Mouse (Mus musculus): ENCODE data around the gene Gm28053. TPM values are rescaled to one million over a fixed set of nuclear protein-coding genes. Genes with fewer than 3 reads are reported as not detected.

The Gm28053 gene
- total and polyA plus RNA-seq, 3 experiments: not detected

GRCm38 (mm10) chr6:48676860-48677415 lies 41.5 kb upstream of the Gm28053 start:
- TF ChIP-seq POLR2AphosphoS5 (IDR thresholded peaks at IDR 0.05; ENCODE audit: insufficient replicate concordance, low read depth, low read length) (no peak), GATA2 (IDR thresholded peaks at IDR 0.05; ENCODE audit: borderline replicate concordance, low read depth, low read length) (no peak), TAL1 (conservative IDR thresholded peaks at IDR 0.05; ENCODE audit: low read depth, low read length) (no peak), GATA1 (IDR thresholded peaks at IDR 0.05; ENCODE audit: borderline replicate concordance, low read length) (no peak), CTCF (IDR thresholded peaks at IDR 0.05; ENCODE audit: low read depth, low read length) (no peak)
- Histone ChIP-seq H3K4me1 (ENCODE audit: insufficient read depth, low read depth, low read length) (peaks cover 11% of the 10 kb centered on the region), H3K9me3 (replicated peaks) (no peaks in the 10 kb centered on the region), H3K4me3 (ENCODE audit: low read depth, low read length) (no peak overlapping the region; the same call in 1 of the 2 replicates), H3K36me3 (replicated peaks) (peaks cover 20% of the 10 kb centered on the region), H3K27me3 (ENCODE audit: insufficient read depth, low read length) (peaks cover 4% of the 10 kb centered on the region; the same call in 1 of the 2 replicates)
- ATAC-seq (ENCODE audit: extremely low read depth, insufficient number of reproducible peaks, low FRiP score, poor library complexity, severe bottlenecking) (no peak), DNase-seq (ENCODE audit: low spot score) (no peak)

GRCm38 (mm10) chr6:48677492-48678345 lies 40.7 kb upstream of the Gm28053 start:
- H3K4me1 ChIP-seq (ENCODE audit: insufficient read depth, low read depth, low read length): peaks cover 11% of the 10 kb centered on the region
- DNase-seq (ENCODE audit: low spot score) (no peak), ATAC-seq (ENCODE audit: extremely low read depth, insufficient number of reproducible peaks, low FRiP score, poor library complexity, severe bottlenecking) (no peak)
- H3K27me3 ChIP-seq (ENCODE audit: insufficient read depth, low read length): no peaks in the 10 kb centered on the region
- no peak overlapping the region for H3K4me3 ChIP-seq (ENCODE audit: low read depth, low read length)
- no peaks in the 10 kb centered on the region for H3K9me3 ChIP-seq (replicated peaks)
- no peak for TF ChIP-seq CTCF (IDR thresholded peaks at IDR 0.05; ENCODE audit: low read depth, low read length)
- no peak for TF ChIP-seq POLR2AphosphoS5 (IDR thresholded peaks at IDR 0.05; ENCODE audit: insufficient replicate concordance, low read depth, low read length)
- TF ChIP-seq TAL1 (conservative IDR thresholded peaks at IDR 0.05; ENCODE audit: low read depth, low read length): no peak
- no peak for TF ChIP-seq GATA1 (IDR thresholded peaks at IDR 0.05; ENCODE audit: borderline replicate concordance, low read length)
- TF ChIP-seq GATA2 (IDR thresholded peaks at IDR 0.05; ENCODE audit: borderline replicate concordance, low read depth, low read length): no peak
- H3K36me3 ChIP-seq (replicated peaks): peaks cover 20% of the 10 kb centered on the region

- H3K27me3 ChIP-seq (ENCODE audit: insufficient read depth, low read length): no peaks in the 10 kb centered on the region
- ATAC-seq (ENCODE audit: extremely low read depth, insufficient number of reproducible peaks, low FRiP score, poor library complexity, severe bottlenecking) (no peak), DNase-seq (ENCODE audit: low spot score) (no peak)
- H3K36me3 ChIP-seq (replicated peaks): peaks cover 20% of the 10 kb centered on the region
- H3K4me3 ChIP-seq (ENCODE audit: low read depth, low read length): no peak overlapping the region
- H3K4me1 ChIP-seq (ENCODE audit: insufficient read depth, low read depth, low read length): peaks cover 11% of the 10 kb centered on the region
- no peaks in the 10 kb centered on the region for H3K9me3 ChIP-seq (replicated peaks)
- TF ChIP-seq TAL1 (conservative IDR thresholded peaks at IDR 0.05; ENCODE audit: low read depth, low read length) (no peak), POLR2AphosphoS5 (IDR thresholded peaks at IDR 0.05; ENCODE audit: insufficient replicate concordance, low read depth, low read length) (no peak)
Observed at GRCm38 (mm10) chr6:48678391-48678790, 40.0 kb upstream of the Gm28053 start.

GRCm38 (mm10) chr6:48679701-48680100 lies 38.7 kb upstream of the Gm28053 start:
- TF ChIP-seq GATA1 (IDR thresholded peaks at IDR 0.05; ENCODE audit: borderline replicate concordance, low read length) (no peak), CTCF (IDR thresholded peaks at IDR 0.05; ENCODE audit: low read depth, low read length) (no peak), GATA2 (IDR thresholded peaks at IDR 0.05; ENCODE audit: borderline replicate concordance, low read depth, low read length) (no peak), POLR2AphosphoS5 (IDR thresholded peaks at IDR 0.05; ENCODE audit: insufficient replicate concordance, low read depth, low read length) (no peak), TAL1 (conservative IDR thresholded peaks at IDR 0.05; ENCODE audit: low read depth, low read length) (no peak)
- Histone ChIP-seq H3K4me1 (ENCODE audit: insufficient read depth, low read depth, low read length) (peaks cover 11% of the 10 kb centered on the region), H3K4me3 (ENCODE audit: low read depth, low read length) (no peak overlapping the region), H3K36me3 (replicated peaks) (peaks cover 20% of the 10 kb centered on the region), H3K9me3 (replicated peaks) (no peaks in the 10 kb centered on the region), H3K27me3 (ENCODE audit: insufficient read depth, low read length) (no peaks in the 10 kb centered on the region)
- ATAC-seq (ENCODE audit: extremely low read depth, insufficient number of reproducible peaks, low FRiP score, poor library complexity, severe bottlenecking) (no peak), DNase-seq (ENCODE audit: low spot score) (no peak)

GRCm38 (mm10) chr6:48680421-48680820 lies 38.0 kb upstream of the Gm28053 start:
- no peaks in the 10 kb centered on the region; the same call in 1 of the 2 replicates for H3K27me3 ChIP-seq (ENCODE audit: insufficient read depth, low read length)
- no peak overlapping the region for H3K4me3 ChIP-seq (ENCODE audit: low read depth, low read length)
- H3K9me3 ChIP-seq (replicated peaks): no peaks in the 10 kb centered on the region
- H3K4me1 ChIP-seq (ENCODE audit: insufficient read depth, low read depth, low read length): peaks cover 11% of the 10 kb centered on the region
- TF ChIP-seq POLR2AphosphoS5 (IDR thresholded peaks at IDR 0.05; ENCODE audit: insufficient replicate concordance, low read depth, low read length): no peak
- no peak for TF ChIP-seq TAL1 (conservative IDR thresholded peaks at IDR 0.05; ENCODE audit: low read depth, low read length)
- TF ChIP-seq CTCF (IDR thresholded peaks at IDR 0.05; ENCODE audit: low read depth, low read length): no peak
- no peak for TF ChIP-seq GATA2 (IDR thresholded peaks at IDR 0.05; ENCODE audit: borderline replicate concordance, low read depth, low read length)
- no peak for TF ChIP-seq GATA1 (IDR thresholded peaks at IDR 0.05; ENCODE audit: borderline replicate concordance, low read length)
- ATAC-seq (ENCODE audit: extremely low read depth, insufficient number of reproducible peaks, low FRiP score, poor library complexity, severe bottlenecking): no peak
- peaks cover 20% of the 10 kb centered on the region for H3K36me3 ChIP-seq (replicated peaks)
- no peak for DNase-seq (ENCODE audit: low spot score)

- Histone ChIP-seq H3K27me3 (ENCODE audit: insufficient read depth, low read length) (peaks cover 6% of the 10 kb centered on the region; the same call in 1 of the 2 replicates), H3K36me3 (replicated peaks) (peaks cover 20% of the 10 kb centered on the region), H3K9me3 (replicated peaks) (no peaks in the 10 kb centered on the region), H3K4me1 (ENCODE audit: insufficient read depth, low read depth, low read length) (peaks cover 11% of the 10 kb centered on the region), H3K4me3 (ENCODE audit: low read depth, low read length) (no peak overlapping the region)
- ATAC-seq (ENCODE audit: extremely low read depth, insufficient number of reproducible peaks, low FRiP score, poor library complexity, severe bottlenecking) (no peak), DNase-seq (ENCODE audit: low spot score) (no peak)
- TF ChIP-seq GATA2 (IDR thresholded peaks at IDR 0.05; ENCODE audit: borderline replicate concordance, low read depth, low read length) (no peak), GATA1 (IDR thresholded peaks at IDR 0.05; ENCODE audit: borderline replicate concordance, low read length) (no peak), CTCF (IDR thresholded peaks at IDR 0.05; ENCODE audit: low read depth, low read length) (no peak), TAL1 (conservative IDR thresholded peaks at IDR 0.05; ENCODE audit: low read depth, low read length) (no peak), POLR2AphosphoS5 (IDR thresholded peaks at IDR 0.05; ENCODE audit: insufficient replicate concordance, low read depth, low read length) (no peak)
Observed at GRCm38 (mm10) chr6:48681472-48682090, 36.8 kb upstream of the Gm28053 start.
